Mouse (Mus musculus) ES-Bruce4 (cell line): ENCODE results near the gene Actn2.

Source experiments
- CTCF ChIP-seq: IDR thresholded peaks from one replicate; pipeline ENCODE4 v1.8.1; 2011; ENCODE audit warnings: low read depth, low read length
- EP300 ChIP-seq: IDR thresholded peaks from 2 replicates; pipeline ENCODE4 v1.6.1; 2011; ENCODE audit warnings: low read depth, low read length; ENCODE audit not compliant: insufficient read depth

DNA sequence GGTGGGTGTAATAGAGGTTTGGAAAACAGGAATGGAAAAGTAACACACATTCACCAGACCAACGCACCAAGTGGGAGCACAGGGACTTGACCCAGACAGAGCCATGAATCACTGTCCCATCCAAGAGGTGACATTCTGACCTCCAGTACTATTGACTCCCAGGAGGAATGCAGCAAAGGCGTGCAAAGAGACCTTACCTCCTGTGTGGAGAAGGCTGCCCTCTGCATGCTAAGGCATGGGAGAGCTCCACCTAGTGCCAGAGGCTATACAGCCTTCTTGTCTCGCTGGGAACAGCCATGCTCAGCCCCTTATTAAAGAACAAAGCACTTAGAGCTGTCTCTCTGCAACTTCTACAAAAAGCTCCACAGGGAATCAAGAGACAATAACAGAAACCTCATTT lies 73.5 kb downstream of the Actn2 start:
- TF ChIP-seq EP300: no peak
- TF ChIP-seq CTCF: peak; percentile 48
